Mouse (Mus musculus): Measurements from ENCODE around the gene Gpc4. TPM values are rescaled to one million over a fixed set of nuclear protein-coding genes. Genes with fewer than 3 reads are reported as not detected.

Gpc4 gene
- polyA plus RNA-seq, 1 experiment = 1.7 TPM

DNA sequence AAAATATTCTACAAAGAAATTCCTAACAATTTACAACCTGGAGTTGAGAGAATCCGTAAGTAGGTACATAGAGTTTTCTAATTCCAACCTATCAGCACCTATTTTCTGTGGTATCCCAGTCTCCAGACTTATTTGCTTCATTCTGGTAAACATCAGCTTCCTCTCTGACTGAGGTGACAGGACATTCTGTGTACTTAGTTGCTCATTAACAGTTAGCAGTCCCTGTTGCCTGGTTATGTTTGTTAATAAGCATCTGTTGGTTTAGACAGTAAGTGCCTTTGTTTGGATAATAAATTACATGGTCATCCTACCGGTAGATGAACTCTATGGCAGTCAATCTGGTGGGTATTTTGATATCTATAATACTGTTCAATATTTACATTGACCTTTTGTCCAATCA, 92.6 kb downstream of the Gpc4 start:
- no peaks in the 10 kb centered on the region for H3K36me3 ChIP-seq (ENCODE audit: control insufficient read depth, insufficient read depth)
- H3K4me3 ChIP-seq = no peak overlapping the region
- no peak overlapping the region for H3K4me2 ChIP-seq (ENCODE audit: low read depth)
- no peaks in the 10 kb centered on the region for H3K79me2 ChIP-seq (ENCODE audit: control insufficient read depth, insufficient read depth)
- H3ac ChIP-seq (ENCODE audit: control insufficient read depth, insufficient read length) = no peak overlapping the region
- no peaks in the 10 kb centered on the region for H3K27me3 ChIP-seq (ENCODE audit: control insufficient read depth, insufficient read depth, insufficient read length)
- no peak for TF ChIP-seq CEBPB (IDR thresholded peaks at IDR 0.05; ENCODE audit: insufficient read depth, poor library complexity, severe bottlenecking)
- TF ChIP-seq POLR2A (IDR thresholded peaks at IDR 0.05; ENCODE audit: insufficient read length, low read depth) = no peak
- TF ChIP-seq POLR2AphosphoS2 (IDR thresholded peaks at IDR 0.05; ENCODE audit: insufficient read length, low read depth) = no peak
- no peak for TF ChIP-seq MYOD1 (IDR thresholded peaks at IDR 0.05; ENCODE audit: control insufficient read depth in 1 of 3, insufficient read length in 2 of 3, low read depth in 2 of 3)
- no peak for TF ChIP-seq TCF3 (IDR thresholded peaks at IDR 0.05; ENCODE audit: insufficient read length, low read depth)
- TF ChIP-seq SRF (IDR thresholded peaks at IDR 0.05; ENCODE audit: control insufficient read depth, insufficient read length, low read depth) = no peak
- TF ChIP-seq MAX (IDR thresholded peaks at IDR 0.05; ENCODE audit: low read depth) = no peak
- no peak for TF ChIP-seq TCF12 (IDR thresholded peaks at IDR 0.05; ENCODE audit: insufficient read depth, poor library complexity, severe bottlenecking)
- no peak for TF ChIP-seq REST (IDR thresholded peaks at IDR 0.05; ENCODE audit: insufficient read depth, insufficient read length)
- no peak for TF ChIP-seq E2F4 (IDR thresholded peaks at IDR 0.05; ENCODE audit: insufficient read depth)
- TF ChIP-seq MYOG (IDR thresholded peaks at IDR 0.05; ENCODE audit: control insufficient read depth in 1 of 3, insufficient read depth in 1 of 3, insufficient read length in 2 of 3, low read depth in 2 of 3) = no peak
- TF ChIP-seq USF1 (IDR thresholded peaks at IDR 0.05; ENCODE audit: low read depth) = no peak

GRCm38 (mm10) chrX:52053416-52053815, 111.6 kb downstream of the Gpc4 start:
- Histone ChIP-seq H3K36me3 (ENCODE audit: control insufficient read depth, insufficient read depth) (no peaks in the 10 kb centered on the region), H3K4me2 (ENCODE audit: low read depth) (no peak overlapping the region), H3K4me3 (no peak overlapping the region), H3K79me2 (ENCODE audit: control insufficient read depth, insufficient read depth) (no peaks in the 10 kb centered on the region), H3ac (ENCODE audit: control insufficient read depth, insufficient read length) (no peak overlapping the region), H3K27me3 (ENCODE audit: control insufficient read depth, insufficient read depth, insufficient read length) (no peaks in the 10 kb centered on the region)
- TF ChIP-seq MYOG (IDR thresholded peaks at IDR 0.05; ENCODE audit: control insufficient read depth in 1 of 3, insufficient read depth in 1 of 3, insufficient read length in 2 of 3, low read depth in 2 of 3) (no peak), SRF (IDR thresholded peaks at IDR 0.05; ENCODE audit: control insufficient read depth, insufficient read length, low read depth) (no peak), TCF3 (IDR thresholded peaks at IDR 0.05; ENCODE audit: insufficient read length, low read depth) (no peak), POLR2AphosphoS2 (IDR thresholded peaks at IDR 0.05; ENCODE audit: insufficient read length, low read depth) (no peak)

DNA sequence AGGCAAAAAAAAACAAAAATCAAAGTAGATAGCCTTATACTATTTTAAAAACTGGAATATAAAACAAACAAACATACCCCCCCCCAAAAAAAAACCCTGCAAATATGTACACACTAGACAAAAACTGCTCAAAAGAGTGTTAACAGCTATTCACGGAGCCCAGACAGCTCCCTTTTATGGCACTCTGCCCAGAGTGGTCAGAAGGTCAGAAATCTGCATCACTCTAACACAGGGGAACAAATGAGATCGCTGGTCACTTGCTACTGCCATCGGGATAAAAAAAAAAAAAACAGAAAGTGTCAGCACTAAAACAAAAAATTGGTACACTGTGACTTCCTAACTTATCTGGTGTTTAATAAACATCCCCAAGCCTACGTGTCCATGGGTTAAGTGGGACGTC, 113.0 kb downstream of the Gpc4 start:
- TF ChIP-seq MYOG (IDR thresholded peaks at IDR 0.05; ENCODE audit: control insufficient read depth in 1 of 3, insufficient read depth in 1 of 3, insufficient read length in 2 of 3, low read depth in 2 of 3) (no peak), REST (IDR thresholded peaks at IDR 0.05; ENCODE audit: insufficient read depth, insufficient read length) (no peak), CEBPB (IDR thresholded peaks at IDR 0.05; ENCODE audit: insufficient read depth, poor library complexity, severe bottlenecking) (no peak), MAX (IDR thresholded peaks at IDR 0.05; ENCODE audit: low read depth) (no peak), POLR2AphosphoS2 (IDR thresholded peaks at IDR 0.05; ENCODE audit: insufficient read length, low read depth) (no peak), POLR2A (IDR thresholded peaks at IDR 0.05; ENCODE audit: insufficient read length, low read depth) (no peak), USF1 (IDR thresholded peaks at IDR 0.05; ENCODE audit: low read depth) (no peak), MYOD1 (IDR thresholded peaks at IDR 0.05; ENCODE audit: control insufficient read depth in 1 of 3, insufficient read length in 2 of 3, low read depth in 2 of 3) (no peak)
- H3ac ChIP-seq (ENCODE audit: control insufficient read depth, insufficient read length) = no peak overlapping the region
- H3K36me3 ChIP-seq (ENCODE audit: control insufficient read depth, insufficient read depth) = no peaks in the 10 kb centered on the region
- no peak overlapping the region for H3K4me3 ChIP-seq
- no peak overlapping the region for H3K4me2 ChIP-seq (ENCODE audit: low read depth)
- no peaks in the 10 kb centered on the region for H3K79me2 ChIP-seq (ENCODE audit: control insufficient read depth, insufficient read depth)
- H3K27me3 ChIP-seq (ENCODE audit: control insufficient read depth, insufficient read depth, insufficient read length) = no peaks in the 10 kb centered on the region

- H3K4me3 ChIP-seq = no peak overlapping the region
- TF ChIP-seq E2F4 (IDR thresholded peaks at IDR 0.05; ENCODE audit: insufficient read depth) (no peak), REST (IDR thresholded peaks at IDR 0.05; ENCODE audit: insufficient read depth, insufficient read length) (no peak), TCF12 (IDR thresholded peaks at IDR 0.05; ENCODE audit: insufficient read depth, poor library complexity, severe bottlenecking) (no peak), POLR2AphosphoS2 (IDR thresholded peaks at IDR 0.05; ENCODE audit: insufficient read length, low read depth) (no peak), SRF (IDR thresholded peaks at IDR 0.05; ENCODE audit: control insufficient read depth, insufficient read length, low read depth) (no peak), MYOG (IDR thresholded peaks at IDR 0.05; ENCODE audit: control insufficient read depth in 1 of 3, insufficient read depth in 1 of 3, insufficient read length in 2 of 3, low read depth in 2 of 3) (no peak), MAX (IDR thresholded peaks at IDR 0.05; ENCODE audit: low read depth) (no peak), MYOD1 (IDR thresholded peaks at IDR 0.05; ENCODE audit: control insufficient read depth in 1 of 3, insufficient read length in 2 of 3, low read depth in 2 of 3) (no peak), TCF3 (IDR thresholded peaks at IDR 0.05; ENCODE audit: insufficient read length, low read depth) (no peak), POLR2A (IDR thresholded peaks at IDR 0.05; ENCODE audit: insufficient read length, low read depth) (no peak), CEBPB (IDR thresholded peaks at IDR 0.05; ENCODE audit: insufficient read depth, poor library complexity, severe bottlenecking) (no peak), USF1 (IDR thresholded peaks at IDR 0.05; ENCODE audit: low read depth) (no peak)
- H3K27me3 ChIP-seq (ENCODE audit: control insufficient read depth, insufficient read depth, insufficient read length) = no peaks in the 10 kb centered on the region
- no peak overlapping the region for H3K4me2 ChIP-seq (ENCODE audit: low read depth)
- H3K36me3 ChIP-seq (ENCODE audit: control insufficient read depth, insufficient read depth) = no peaks in the 10 kb centered on the region
- no peak overlapping the region for H3ac ChIP-seq (ENCODE audit: control insufficient read depth, insufficient read length)
- H3K79me2 ChIP-seq (ENCODE audit: control insufficient read depth, insufficient read depth) = no peaks in the 10 kb centered on the region
Observed at GRCm38 (mm10) chrX:52050941-52051340, 114.1 kb downstream of the Gpc4 start.

GRCm38 (mm10) chrX:52039875-52040274, 125.2 kb downstream of the Gpc4 start:
- Histone ChIP-seq H3K4me3 (no peak overlapping the region), H3K36me3 (ENCODE audit: control insufficient read depth, insufficient read depth) (no peaks in the 10 kb centered on the region), H3K79me2 (ENCODE audit: control insufficient read depth, insufficient read depth) (no peaks in the 10 kb centered on the region), H3K4me2 (ENCODE audit: low read depth) (no peak overlapping the region), H3ac (ENCODE audit: control insufficient read depth, insufficient read length) (no peak overlapping the region), H3K27me3 (ENCODE audit: control insufficient read depth, insufficient read depth, insufficient read length) (no peaks in the 10 kb centered on the region)
- TF ChIP-seq USF1 (IDR thresholded peaks at IDR 0.05; ENCODE audit: low read depth) = no peak

Data from myocyte (in vitro differentiated cells).